Mouse (Mus musculus): ENCODE data around the gene Gm42688. TPM values are rescaled to one million over a fixed set of nuclear protein-coding genes. Genes with fewer than 3 reads are reported as not detected.

Gene Gm42688
- 1.8 and 2.1 TPM in 2 replicates for polyA plus RNA-seq (2016; fragmentation: Nextera tagmentation; extraction: Ambion mirVana)

DNA sequence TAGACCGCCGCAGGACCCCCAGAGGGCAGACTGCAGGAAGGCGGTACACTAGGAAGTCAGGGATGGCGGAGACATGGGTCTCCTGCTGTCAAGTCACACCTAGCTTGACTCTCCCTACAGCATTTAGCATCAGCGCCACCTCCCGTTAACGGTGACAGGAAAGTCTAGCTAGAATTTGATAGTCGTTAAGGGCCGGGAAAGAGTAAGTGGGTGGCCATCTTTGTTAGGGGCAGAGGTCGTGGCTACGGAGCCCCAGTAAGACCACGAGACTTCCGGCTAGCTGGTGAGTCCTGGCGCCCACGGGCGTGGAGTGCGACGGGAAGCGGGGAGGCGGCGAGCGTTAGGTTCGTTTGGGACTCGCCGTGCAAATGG is at the start of gene Gm42688, which contains the start of gene Ccdc142:
Gm42688 (plus strand) TSS at position 302 of the 372 bp plus-strand sequence.
Ccdc142 (plus strand) TSS at position 286 of the 372 bp plus-strand sequence.
- Histone ChIP-seq H3K36me3 (replicated peaks) (peaks cover 10% of the 10 kb centered on the region), H3K9me3 (no peaks in the 10 kb centered on the region), H3K4me1 (peaks cover 26% of the 10 kb centered on the region), H3K27me3 (replicated peaks; ENCODE audit: low read depth, poor library complexity, severe bottlenecking) (peaks cover 33% of the 10 kb centered on the region), H3K27ac (replicated peaks) (peak within 1 kb of the TSS; percentile 87), H3K4me3 (peak within 1 kb of the TSS; percentile 84)
- DNase-seq (ENCODE audit: low spot score): peak; percentile 83
- under 1% methylated on average over 25 of the region's 25 CpGs for WGBS

DNA sequence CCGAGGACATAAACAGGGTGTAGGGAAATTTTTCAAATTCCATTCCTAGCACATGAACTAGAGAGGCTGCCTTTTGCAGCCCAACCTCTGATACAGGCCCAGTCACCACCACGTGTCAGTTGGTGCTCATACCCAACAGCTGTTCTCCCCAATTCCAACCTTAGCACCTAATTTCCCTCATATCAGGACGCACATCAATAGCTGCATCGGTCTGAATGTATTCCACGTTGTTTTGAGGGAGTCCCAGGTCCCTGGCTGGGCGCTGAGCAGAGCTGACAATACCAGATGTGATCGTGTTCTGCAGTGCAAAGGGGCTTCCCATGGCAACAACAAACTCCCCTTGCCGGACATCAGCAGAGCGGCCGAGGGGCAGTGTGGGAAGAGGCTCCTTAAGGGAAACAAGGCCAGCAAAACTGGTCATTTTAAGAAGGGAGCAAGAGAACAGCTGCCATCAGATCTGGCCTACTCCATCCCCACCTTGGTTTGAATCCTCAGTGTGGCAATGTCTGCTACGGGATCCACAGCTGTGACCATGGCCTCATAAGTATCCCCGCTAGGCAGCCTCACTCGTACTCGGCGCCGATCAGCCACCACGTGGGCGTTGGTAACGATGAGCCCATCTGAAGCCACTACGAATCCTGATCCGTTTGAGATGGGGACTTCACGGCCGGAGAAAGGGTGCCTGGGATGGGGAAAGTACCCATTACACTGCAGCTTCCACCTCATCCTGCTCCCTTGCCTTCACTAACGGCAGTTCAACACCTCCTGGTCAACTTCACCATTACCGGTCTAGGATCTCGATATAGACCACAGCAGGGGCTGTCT is 48.1 kb upstream of the Gm42688 start:
- whole genome bisulfite sequencing: 3% methylated on average over 26 of the region's 26 CpGs
- Histone ChIP-seq H3K27ac (replicated peaks) (peak overlapping the region; percentile 93), H3K27me3 (replicated peaks; ENCODE audit: low read depth, poor library complexity, severe bottlenecking) (no peaks in the 10 kb centered on the region), H3K9me3 (no peaks in the 10 kb centered on the region), H3K36me3 (replicated peaks) (peaks cover 50% of the 10 kb centered on the region), H3K4me1 (peaks cover 33% of the 10 kb centered on the region), H3K4me3 (peak overlapping the region; percentile 86)
- peak; percentile 62 for DNase-seq (ENCODE audit: low spot score)

- under 1% methylated on average over 64 of the region's 64 CpGs for WGBS
- H3K27ac ChIP-seq (replicated peaks): peak within 1 kb of the TSS; percentile 93
Measured at GRCm38 (mm10) chr6:83054074-83054851, 47.2 kb upstream of the Gm42688 start, which contains the start of gene Aup1. Gene Aup1, plus strand, starts transcription at chr6:83054521.

GRCm38 (mm10) chr6:83054871-83055431 is 46.5 kb upstream of the Gm42688 start, which contains the start of gene Htra2:
Gene Htra2, minus strand, starts transcription at chr6:83055273.
- DNase-seq (ENCODE audit: low spot score): peak; percentile 61
- H3K27me3 ChIP-seq (replicated peaks; ENCODE audit: low read depth, poor library complexity, severe bottlenecking): peaks cover 10% of the 10 kb centered on the region
- peak within 1 kb of the TSS; percentile 93 for H3K27ac ChIP-seq (replicated peaks)
- peaks cover 33% of the 10 kb centered on the region for H3K4me1 ChIP-seq
- peak within 1 kb of the TSS; percentile 86 for H3K4me3 ChIP-seq
- H3K36me3 ChIP-seq (replicated peaks): peaks cover 50% of the 10 kb centered on the region
- H3K9me3 ChIP-seq: no peaks in the 10 kb centered on the region
- WGBS: under 1% methylated on average over 50 of the region's 50 CpGs

More at GRCm38 (mm10) chr6:83054074-83054851, 47.2 kb upstream of the Gm42688 start, which contains the start of gene Aup1:
- peaks cover 51% of the 10 kb centered on the region for H3K36me3 ChIP-seq (replicated peaks)
- peaks cover 5% of the 10 kb centered on the region for H3K27me3 ChIP-seq (replicated peaks; ENCODE audit: low read depth, poor library complexity, severe bottlenecking)
- H3K9me3 ChIP-seq: no peaks in the 10 kb centered on the region
- H3K4me3 ChIP-seq: peak within 1 kb of the TSS; percentile 86
- H3K4me1 ChIP-seq: peaks cover 33% of the 10 kb centered on the region
- DNase-seq (ENCODE audit: low spot score): peak; percentile 96

DNA sequence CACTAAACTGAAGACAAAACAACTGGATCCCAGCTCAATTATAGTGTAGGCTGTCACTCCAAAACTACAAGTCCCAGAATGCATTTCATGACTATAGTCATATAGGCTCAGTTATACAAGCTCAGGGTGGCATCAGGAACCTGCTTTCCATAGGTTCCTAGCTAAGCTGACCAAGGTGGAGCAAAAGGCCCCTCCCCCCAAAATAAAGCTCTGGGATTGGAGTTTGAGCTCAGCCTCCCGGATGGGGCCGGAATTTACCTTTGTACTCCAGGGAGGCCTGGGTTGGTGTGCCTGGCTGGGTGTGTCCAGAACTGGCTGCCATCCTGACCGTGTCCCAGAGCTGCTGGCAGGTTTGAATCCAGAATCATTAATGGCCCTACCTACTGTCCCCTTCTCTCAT is 43.6 kb upstream of the Gm42688 start, which contains the start of gene Dqx1:
Dqx1 (plus strand) TSS at position 55 of the 400 bp plus-strand sequence.
- Histone ChIP-seq H3K9me3 (no peaks in the 10 kb centered on the region), H3K27ac (replicated peaks) (no peak within 1 kb of the TSS), H3K4me3 (no peak within 1 kb of the TSS), H3K4me1 (peaks cover 35% of the 10 kb centered on the region), H3K27me3 (replicated peaks; ENCODE audit: low read depth, poor library complexity, severe bottlenecking) (peaks cover 38% of the 10 kb centered on the region), H3K36me3 (replicated peaks) (peaks cover 28% of the 10 kb centered on the region)
- no peak for DNase-seq (ENCODE audit: low spot score)
- WGBS: 50% methylated on average over 3 of the region's 3 CpGs

DNA sequence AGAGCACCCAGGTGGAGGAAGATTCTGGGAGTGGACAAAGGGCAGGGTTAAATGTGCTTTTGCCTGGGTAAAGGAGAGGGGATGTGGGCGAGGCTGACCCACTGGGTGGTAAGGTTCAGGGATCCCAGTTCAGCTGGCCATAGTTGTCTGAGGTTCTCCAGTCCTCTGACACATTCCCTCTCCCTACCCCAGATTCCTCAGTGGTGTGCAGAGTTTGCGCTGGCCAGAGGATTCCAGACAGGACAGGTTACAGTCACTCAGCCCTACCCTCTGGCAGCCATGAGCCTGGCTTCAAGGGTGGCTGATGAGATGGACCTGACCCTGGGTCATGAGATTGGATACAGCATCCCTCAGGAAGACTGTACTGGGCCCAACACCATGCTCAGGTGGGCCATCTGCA is 42.7 kb upstream of the Gm42688 start:
- peaks cover 48% of the 10 kb centered on the region for H3K27me3 ChIP-seq (replicated peaks; ENCODE audit: low read depth, poor library complexity, severe bottlenecking)

GRCm38 (mm10) chr6:83065995-83066394 is 35.4 kb upstream of the Gm42688 start:
- peaks cover 38% of the 10 kb centered on the region for H3K4me1 ChIP-seq
- no peak for DNase-seq (ENCODE audit: low spot score)
- H3K27me3 ChIP-seq (replicated peaks; ENCODE audit: low read depth, poor library complexity, severe bottlenecking): peaks cover 100% of the 10 kb centered on the region
- H3K4me3 ChIP-seq: no peak overlapping the region
- H3K9me3 ChIP-seq: no peaks in the 10 kb centered on the region
- WGBS: 37% methylated on average over 8 of the region's 8 CpGs
- no peak overlapping the region for H3K27ac ChIP-seq (replicated peaks)
- H3K36me3 ChIP-seq (replicated peaks): no peaks in the 10 kb centered on the region

More for the DNA sequence above, 42.7 kb upstream of the Gm42688 start:
- peaks cover 28% of the 10 kb centered on the region for H3K36me3 ChIP-seq (replicated peaks)
- 84% methylated on average over 2 of the region's 2 CpGs for WGBS
- H3K27ac ChIP-seq (replicated peaks): no peak overlapping the region
- H3K4me1 ChIP-seq: peaks cover 25% of the 10 kb centered on the region
- H3K9me3 ChIP-seq: no peaks in the 10 kb centered on the region
- H3K4me3 ChIP-seq: no peak overlapping the region
- no peak for DNase-seq (ENCODE audit: low spot score)

GRCm38 (mm10) chr6:83066441-83066840 is 35.0 kb upstream of the Gm42688 start:
- Histone ChIP-seq H3K4me1 (peaks cover 42% of the 10 kb centered on the region), H3K9me3 (no peaks in the 10 kb centered on the region), H3K36me3 (replicated peaks) (no peaks in the 10 kb centered on the region), H3K4me3 (no peak overlapping the region), H3K27me3 (replicated peaks; ENCODE audit: low read depth, poor library complexity, severe bottlenecking) (peaks cover 100% of the 10 kb centered on the region), H3K27ac (replicated peaks) (no peak overlapping the region)
- WGBS: 28% methylated on average over 6 of the region's 6 CpGs
- DNase-seq (ENCODE audit: low spot score): no peak

GRCm38 (mm10) chr6:83068221-83068620 is 33.2 kb upstream of the Gm42688 start:
- peaks cover 47% of the 10 kb centered on the region for H3K4me1 ChIP-seq
- H3K27ac ChIP-seq (replicated peaks): no peak overlapping the region
- no peaks in the 10 kb centered on the region for H3K9me3 ChIP-seq
- 2% methylated on average over 8 of the region's 8 CpGs for WGBS
- peak overlapping the region; percentile 51 for H3K4me3 ChIP-seq
- no peaks in the 10 kb centered on the region for H3K36me3 ChIP-seq (replicated peaks)
- peaks cover 100% of the 10 kb centered on the region for H3K27me3 ChIP-seq (replicated peaks; ENCODE audit: low read depth, poor library complexity, severe bottlenecking)
- DNase-seq (ENCODE audit: low spot score): no peak

DNA sequence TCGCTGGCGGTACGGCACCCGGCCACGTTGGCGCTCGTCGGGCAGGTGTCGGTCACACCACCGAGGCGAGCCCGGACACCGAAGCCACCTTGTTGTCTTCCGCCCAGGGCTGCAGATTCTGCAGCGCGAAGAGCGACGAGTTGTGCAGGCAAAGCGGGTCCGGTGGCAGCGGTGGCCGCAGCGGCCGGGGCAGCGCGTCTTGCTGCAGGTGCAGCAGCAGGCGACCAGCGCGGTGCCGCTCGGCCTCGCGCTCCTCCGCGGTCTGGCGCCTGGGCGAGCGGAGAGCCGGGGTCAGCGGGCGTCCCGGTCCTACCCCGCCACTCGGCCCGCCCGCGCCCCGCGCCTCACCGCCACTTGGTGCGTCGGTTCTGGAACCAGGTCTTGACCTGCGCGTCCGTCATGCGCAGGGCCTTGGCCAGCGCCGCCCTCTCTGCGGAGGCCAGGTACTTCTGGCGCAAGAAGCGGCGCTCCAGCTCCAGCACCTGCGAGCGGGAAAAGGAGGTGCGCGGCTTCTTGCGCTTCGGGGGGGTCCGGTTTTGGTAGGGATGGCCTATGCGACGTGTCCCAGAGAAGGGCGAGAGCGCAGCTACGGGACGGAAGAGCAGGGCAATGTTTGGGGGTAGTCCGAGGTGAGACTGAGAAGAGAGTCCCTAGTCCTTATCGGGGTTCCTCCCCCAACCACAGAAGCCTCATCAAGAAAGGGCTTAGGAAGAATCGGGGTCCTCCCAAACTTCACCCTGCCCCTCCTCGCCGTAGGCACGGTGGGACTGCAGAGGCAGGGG is 32.5 kb upstream of the Gm42688 start:
- WGBS: under 1% methylated on average over 81 of the region's 81 CpGs
- Histone ChIP-seq H3K9me3 (no peaks in the 10 kb centered on the region), H3K4me1 (peaks cover 47% of the 10 kb centered on the region), H3K4me3 (peak overlapping the region; percentile 51), H3K27me3 (replicated peaks; ENCODE audit: low read depth, poor library complexity, severe bottlenecking) (peaks cover 100% of the 10 kb centered on the region), H3K27ac (replicated peaks) (0 out of 2 replicates have a peak overlapping the region, but pooled peaks have one; percentile 14), H3K36me3 (replicated peaks) (no peaks in the 10 kb centered on the region)
- peak; percentile 67 for DNase-seq (ENCODE audit: low spot score)

DNA sequence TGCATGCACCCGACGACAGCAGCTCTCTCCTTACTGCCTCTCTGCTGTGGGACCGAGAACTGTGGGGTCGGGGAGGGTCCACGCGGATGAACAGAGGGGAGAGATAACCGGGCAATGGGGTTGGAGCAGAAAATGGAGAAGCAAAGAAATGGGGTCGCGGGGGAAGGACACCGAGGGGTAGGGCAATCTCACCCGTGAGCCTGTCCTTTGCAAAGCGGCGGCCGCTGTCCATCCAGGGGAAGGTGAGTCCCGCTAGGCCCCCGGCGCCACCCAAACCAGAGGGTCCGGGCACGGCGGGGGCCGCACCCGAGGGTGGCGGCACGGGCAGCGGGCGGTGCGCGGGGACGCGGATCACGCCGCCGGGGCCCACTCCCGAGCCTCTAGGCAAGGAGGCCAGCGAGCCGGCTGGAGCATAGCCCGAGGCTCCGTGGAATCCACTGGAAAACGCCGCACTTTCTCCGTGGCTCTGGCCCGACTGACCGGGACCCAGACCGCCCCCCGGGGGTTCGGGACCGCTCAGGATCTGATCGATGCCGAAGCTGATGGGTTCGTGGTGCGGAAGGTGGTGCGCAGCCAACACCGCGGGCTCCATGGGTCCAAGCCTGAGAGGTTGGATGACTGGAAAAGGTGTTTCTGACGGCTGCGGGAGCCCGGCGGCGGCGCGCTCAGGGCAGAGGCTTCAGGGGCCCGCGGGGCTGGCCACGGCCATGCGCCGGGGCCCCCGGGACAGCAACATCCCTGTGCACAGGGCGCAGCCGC is 31.8 kb upstream of the Gm42688 start:
- no peaks in the 10 kb centered on the region for H3K9me3 ChIP-seq
- H3K36me3 ChIP-seq (replicated peaks): no peaks in the 10 kb centered on the region
- WGBS: 1% methylated on average over 69 of the region's 69 CpGs
- peaks cover 43% of the 10 kb centered on the region for H3K4me1 ChIP-seq
- peaks cover 100% of the 10 kb centered on the region for H3K27me3 ChIP-seq (replicated peaks; ENCODE audit: low read depth, poor library complexity, severe bottlenecking)
- DNase-seq (ENCODE audit: low spot score): peak; percentile 72
- H3K27ac ChIP-seq (replicated peaks): peak overlapping the region; percentile 24; the same call in 1 of the 2 replicates
- peak overlapping the region; percentile 51 for H3K4me3 ChIP-seq

All from embryonic facial prominence, embryonic 10.5 days (tissue).